Mouse (Mus musculus) lung, postnatal 14 days (tissue): ENCODE data around the gene Eno2.
"Not testable (repeated sequence)": the region's sequence is repeated elsewhere in the genome, so short reads cannot be mapped to it uniquely, and the experiment has no call there.

Source experiments
- DNase-seq: peaks from one replicate; pipeline ENCODE4 v3.0.0; 2021

Eno2 gene

DNA sequence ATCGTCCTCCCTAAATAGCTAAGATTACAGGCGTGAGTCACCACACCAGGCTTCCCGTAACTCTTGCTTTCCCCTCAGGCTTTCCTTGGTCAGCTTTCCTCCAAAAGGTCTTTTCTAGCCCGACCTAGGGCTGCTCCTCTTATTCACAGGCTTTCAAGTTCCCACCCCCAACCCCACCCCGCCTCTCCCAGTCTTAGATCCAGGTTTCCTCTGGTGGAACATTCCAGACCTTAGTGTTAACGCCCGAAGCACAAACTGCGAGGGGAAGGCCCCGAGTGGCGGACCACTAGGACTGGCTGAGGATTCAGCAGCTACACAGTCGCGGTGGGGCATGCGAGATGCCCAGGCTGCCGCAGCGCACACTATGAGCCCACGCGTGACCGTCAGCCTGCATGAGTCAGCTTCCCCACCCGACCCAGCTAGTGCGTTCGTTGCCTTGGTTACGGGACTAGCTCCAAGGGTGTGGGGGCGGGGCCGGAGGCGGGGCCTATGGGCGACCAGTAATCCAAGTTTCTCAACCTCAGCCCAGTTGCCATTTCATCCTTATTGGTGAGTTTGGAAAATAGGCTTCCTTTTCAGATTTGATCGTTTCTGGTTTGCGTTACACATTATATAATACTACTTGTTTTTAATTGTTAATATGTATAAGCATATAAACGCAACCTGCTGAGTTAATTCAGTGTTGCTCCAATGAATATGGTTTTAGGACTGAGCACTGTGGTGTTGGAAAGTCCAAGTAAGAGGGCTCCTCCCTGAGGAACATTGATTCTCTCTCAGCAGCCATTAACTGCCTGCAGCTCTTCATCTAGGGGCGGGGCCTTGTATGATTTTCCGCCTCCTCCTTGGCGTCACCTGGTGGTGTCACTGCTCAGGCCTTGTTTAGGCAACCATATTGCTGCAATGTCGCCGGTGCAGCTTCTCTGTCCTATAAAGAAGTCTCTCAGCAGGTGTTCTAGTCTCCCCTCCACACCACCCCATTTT lies 36.2 kb upstream of the Eno2 start:
- DNase-seq, result peak; percentile 93

- DNase-seq, result no peak
These were observed 34.9 kb upstream of the Eno2 start for GRCm38 (mm10) chr6:124804341-124804740.

DNA sequence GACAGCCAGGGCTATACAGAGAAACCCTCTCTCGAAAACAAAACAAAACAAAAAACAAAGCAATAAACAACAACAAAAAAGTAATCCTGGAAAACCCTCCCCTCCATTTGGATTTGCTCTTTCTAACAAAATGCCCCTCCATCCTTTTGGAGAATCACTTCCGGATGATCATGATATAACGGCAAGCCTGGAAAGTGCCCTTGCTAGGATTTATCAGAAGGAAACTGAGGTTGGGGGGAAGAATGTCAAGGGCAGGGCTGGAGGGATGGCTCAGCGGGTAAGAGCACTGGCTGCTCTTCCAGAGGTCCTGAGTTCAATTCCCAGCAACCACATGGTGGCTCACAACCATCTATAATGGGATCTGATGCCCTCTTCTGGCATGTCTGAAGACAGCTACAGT lies 34.2 kb upstream of the Eno2 start:
- not testable (repeated sequence) for DNase-seq

GRCm38 (mm10) chr6:124803061-124803460 lies 33.6 kb upstream of the Eno2 start:
- DNase-seq, result no peak

GRCm38 (mm10) chr6:124802400-124802799 lies 32.9 kb upstream of the Eno2 start:
- DNase-seq, result not testable (repeated sequence)

DNA sequence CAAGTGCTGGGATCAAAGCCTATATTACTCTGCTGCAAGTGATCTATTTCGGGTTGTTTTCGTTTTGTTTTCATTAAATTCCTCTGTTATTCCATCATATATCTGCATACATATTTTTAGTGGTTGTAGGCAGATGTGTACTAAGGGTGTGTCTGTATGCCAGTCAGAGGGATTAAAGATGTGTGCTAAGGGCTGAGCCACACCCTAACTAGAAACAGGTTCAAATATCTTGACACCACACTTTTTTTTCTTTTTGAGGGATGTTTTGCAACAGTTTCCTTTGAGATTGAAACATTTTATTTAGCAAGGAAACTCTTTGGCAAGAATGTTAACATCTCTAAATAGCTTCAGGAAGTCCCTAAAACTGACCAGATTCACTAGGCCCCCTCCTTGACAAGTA lies 26.7 kb upstream of the Eno2 start:
- DNase-seq, result no peak

- DNase-seq, result no peak
These were observed 26.3 kb upstream of the Eno2 start for GRCm38 (mm10) chr6:124795781-124796180.

DNA sequence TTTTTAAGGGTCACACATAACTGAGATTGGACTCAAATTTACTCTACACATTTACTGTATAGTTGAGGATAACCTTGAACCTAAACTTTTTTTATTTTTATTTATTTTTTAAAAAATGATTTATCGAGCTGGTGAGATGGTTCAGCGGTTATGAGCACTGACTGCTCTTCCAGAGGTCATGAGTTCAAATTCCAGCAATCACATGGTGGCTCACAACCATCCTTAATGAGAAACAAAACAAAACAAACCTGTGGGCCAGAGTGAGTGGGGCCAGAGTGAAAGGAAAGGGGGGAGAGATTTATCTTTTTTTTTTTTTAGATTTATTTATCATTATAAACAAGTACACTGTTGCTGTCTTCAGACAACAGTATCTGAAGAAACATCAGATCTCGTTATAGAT lies 22.4 kb upstream of the Eno2 start:
- no peak for DNase-seq

GRCm38 (mm10) chr6:124790121-124790520 lies 20.6 kb upstream of the Eno2 start:
- DNase-seq, result no peak

DNA sequence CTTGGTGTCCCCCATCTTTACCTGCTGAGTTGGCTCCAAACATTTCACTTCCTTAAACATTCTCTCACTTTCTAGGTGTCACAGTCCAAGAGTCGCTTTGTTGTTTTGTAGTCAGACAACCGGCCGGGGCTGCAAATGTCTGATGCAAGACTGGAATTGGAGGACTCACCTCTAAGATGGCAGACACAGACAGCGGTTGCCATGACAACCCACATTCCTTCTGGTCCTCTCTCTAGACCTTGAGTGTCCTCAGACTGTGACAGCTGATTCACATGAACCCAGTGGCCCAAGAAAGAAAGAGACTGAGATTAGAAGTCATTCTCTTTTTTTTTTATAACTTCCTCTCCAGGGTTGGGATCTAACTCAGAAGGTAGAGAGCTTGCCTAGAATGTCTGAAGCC lies 20.0 kb upstream of the Eno2 start:
- DNase-seq, result no peak

DNA sequence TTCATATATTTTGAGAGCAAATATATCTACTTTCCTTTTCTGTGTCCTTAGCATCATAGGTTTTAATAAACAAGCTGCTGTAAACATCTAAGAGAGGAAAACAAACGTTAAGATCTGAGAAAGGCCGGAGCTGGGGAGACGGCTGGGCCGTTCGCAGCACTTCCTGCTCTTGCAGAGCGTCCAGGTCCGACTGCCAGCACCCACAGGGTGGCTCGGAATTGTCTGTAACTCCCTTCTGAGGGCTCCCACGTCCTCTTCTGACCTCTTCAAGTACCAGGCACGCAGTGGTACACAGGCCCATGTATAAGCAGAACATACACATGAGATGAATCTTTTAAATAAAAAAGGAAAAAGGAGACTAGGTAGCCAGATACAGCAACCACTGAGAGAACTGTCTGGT lies 18.2 kb upstream of the Eno2 start:
- no peak for DNase-seq

DNA sequence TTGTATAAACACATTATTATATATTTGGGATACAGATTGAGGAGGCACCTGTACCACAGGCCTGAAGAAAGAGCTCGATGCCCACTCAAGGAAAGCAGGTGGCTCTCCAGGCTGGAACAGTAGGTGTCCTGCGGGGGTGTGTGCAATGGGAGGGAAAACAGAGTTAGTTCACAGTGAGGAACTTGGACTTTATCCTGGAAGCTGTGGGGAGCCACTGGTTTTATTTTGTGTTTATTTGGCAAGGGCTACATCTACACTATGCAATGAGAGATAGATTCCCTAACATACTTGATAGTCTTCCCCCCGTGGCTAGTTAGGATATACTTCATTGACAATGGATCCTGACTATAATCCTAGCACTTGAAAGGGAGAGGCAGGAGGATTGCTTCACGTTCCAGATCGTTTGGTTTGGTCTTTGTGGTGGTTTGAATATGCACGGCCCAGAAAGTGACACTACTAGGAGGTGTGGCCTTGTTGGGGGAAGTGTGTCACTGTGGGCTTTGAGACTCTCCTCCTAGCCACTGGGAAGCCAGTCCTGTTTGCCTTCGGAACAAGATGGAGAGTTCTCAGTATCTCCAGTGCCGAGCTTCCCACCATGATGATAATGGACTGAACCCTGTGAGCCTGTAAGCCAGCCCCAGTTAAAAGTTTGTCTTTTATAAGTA lies 17.4 kb upstream of the Eno2 start:
- DNase-seq, result no peak

DNA sequence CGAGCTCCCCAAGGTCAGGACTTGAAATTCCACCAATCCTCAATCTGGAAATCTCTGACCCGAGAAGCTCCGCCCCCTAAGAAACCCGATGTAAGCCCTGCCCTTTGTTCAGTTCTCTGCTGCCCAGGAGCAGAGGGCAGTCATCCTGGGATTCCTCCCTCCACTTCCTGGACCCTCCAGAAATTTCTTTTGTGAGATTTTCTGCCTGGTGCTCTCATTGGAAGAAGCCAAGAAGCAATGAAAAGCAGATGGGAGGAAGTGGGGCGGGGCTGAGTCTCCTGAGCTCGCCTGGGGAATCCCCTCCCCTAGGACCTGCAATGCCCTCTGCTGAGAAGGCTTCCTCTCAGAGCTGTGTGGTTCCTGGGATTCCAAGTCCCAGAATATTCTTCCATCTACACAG lies 13.0 kb upstream of the Eno2 start:
- DNase-seq, result peak; percentile 31

GRCm38 (mm10) chr6:124780917-124781316 lies 11.4 kb upstream of the Eno2 start:
- DNase-seq, result no peak

DNA sequence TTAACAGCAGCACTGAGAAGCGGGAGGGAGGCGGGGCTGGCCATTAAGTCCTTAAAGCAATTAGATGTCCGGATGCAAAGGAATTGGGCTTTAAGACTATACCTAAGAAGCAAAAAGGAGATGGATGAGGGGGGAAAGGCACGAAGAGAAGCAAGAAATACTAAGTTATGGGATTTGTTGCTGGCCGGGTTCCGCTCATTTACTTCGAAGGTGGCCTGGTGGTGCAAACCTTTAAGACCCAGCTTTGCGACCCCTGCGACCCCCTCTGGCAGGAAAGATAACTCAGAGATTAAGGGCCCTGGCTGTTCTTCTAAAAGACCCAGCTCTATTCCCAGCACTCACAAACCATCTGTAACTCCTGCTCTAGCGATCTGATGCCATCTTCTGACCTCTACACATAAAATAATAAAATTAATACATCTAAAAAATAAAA lies 10.5 kb upstream of the Eno2 start:
- DNase-seq, result no peak

DNA sequence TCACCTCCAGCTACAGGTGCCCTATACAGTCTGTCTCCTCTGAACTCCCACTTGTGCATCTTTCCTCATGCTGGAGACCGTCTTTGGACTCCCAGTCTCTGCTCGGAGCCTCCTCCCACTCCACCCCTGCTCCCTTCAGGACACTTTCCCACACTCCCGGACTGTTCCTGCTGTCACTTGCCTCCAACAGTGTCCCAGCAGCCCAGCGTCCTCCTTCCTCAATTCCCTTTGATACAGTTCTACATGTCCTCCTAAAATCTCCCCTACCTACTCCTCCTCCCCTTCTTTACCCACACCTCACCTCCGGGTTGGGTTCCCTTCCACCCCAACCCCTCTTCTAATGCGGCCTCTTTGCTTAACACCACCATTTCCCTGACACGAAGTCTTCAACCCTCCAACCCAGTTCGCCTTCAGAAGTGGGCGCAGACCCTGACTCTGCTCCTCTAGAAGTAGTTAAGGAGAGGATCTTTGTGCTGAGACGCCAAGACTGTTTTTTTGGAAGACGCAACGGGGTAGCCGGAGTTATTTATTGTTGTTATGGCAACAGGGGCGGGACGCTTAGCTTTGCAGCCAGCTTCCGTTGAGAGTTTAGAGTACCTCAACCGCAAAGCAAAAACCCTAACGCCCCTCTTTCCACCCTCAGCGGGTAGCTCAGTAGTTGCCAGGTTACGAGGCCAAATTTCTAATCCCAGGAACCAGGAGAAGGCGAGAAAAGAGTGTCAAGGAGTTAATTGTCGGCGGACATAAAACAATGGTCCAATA lies 9.9 kb upstream of the Eno2 start, which contains the start of gene Lrrc23:
Gene Lrrc23, minus strand, starts transcription at position 506 of the 762 bp plus-strand sequence.
- peak; percentile 41 for DNase-seq

- no peak for DNase-seq
These were observed 1.0 kb upstream of the Eno2 start for GRCm38 (mm10) chr6:124770511-124770910.

- no peak for DNase-seq
These were observed 540 bp upstream of the Eno2 start for GRCm38 (mm10) chr6:124770013-124770412.

- DNase-seq, result no peak
These were observed 799 bp downstream of the Eno2 start for GRCm38 (mm10) chr6:124768704-124769044.

GRCm38 (mm10) chr6:124767920-124768703 lies 1.4 kb downstream of the Eno2 start:
- no peak for DNase-seq

- DNase-seq, result no peak
These were observed 1.9 kb downstream of the Eno2 start for GRCm38 (mm10) chr6:124767536-124767919.

- no peak for DNase-seq
These were observed 3.5 kb downstream of the Eno2 start for GRCm38 (mm10) chr6:124765951-124766350.

DNA sequence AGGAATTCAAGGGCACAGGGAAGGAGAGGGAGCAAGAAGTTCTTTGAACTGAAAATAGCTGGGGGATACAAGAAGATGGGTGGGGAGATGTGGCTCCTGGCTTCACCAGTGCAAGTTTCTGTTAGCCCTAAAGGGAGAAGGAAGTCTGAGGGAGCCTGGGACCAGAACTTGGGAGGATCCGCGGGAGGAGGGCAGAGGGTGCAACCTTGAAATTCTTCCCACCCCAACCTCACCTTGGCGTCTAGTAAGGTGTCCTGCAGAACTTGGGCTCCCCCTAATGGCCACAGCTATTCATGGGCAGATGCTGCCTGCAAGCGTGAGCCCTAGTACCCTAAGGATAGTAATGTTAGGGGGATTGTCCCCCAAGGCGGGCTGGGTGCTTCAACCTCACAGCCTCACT lies 10.2 kb downstream of the Eno2 start:
- peak; percentile 92 for DNase-seq
